Mouse (Mus musculus) urinary bladder, postnatal 14 days (tissue): ENCODE measurements around the gene Arhgap18.
"Not testable (repeated sequence)": the region's sequence is repeated elsewhere in the genome, so short reads cannot be mapped to it uniquely, and the experiment has no call there.

Source experiments
- DNase-seq: peaks from one replicate; pipeline ENCODE4 v3.0.0; 2021; ENCODE audit warnings: low spot score

Gene Arhgap18

DNA sequence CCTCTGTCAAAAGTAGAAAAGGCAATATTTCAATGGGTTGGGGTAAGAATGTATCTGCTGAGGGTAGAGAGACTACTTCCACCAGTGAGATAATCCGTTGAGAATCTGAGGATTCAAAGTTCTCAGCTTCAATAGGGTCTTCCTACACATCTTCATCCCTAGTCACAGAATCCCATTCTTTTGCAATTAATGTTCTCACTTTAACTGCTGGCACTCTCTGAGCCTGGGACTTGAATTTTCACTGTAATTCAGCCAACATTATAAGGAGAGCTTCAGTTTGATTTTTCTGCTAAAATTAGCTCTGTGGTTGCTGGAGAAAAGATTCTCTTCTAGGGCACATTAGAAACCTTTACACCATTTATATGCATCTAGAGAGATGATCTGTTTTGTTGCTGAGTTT is 150.6 kb downstream of the Arhgap18 start:
- DNase-seq, result no peak

DNA sequence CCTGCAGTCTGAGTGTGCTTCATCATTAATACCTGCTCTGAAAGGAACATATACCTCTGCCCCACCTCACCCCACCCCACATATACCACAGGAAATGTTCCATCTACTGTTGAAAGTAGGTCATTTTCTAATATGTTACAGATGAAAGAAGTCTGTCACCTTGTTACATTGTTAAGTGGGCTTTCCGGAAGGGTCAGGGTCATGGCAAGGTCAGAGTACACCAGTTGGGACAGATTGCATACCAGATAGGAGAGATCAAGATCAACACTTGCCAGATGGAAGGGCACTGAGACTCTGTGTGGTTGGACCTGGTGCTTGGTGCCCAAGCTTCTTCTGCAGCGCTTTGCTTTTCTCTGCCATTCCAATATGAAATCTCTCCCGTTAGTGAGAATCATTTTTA is 158.0 kb downstream of the Arhgap18 start:
- no peak for DNase-seq

DNA sequence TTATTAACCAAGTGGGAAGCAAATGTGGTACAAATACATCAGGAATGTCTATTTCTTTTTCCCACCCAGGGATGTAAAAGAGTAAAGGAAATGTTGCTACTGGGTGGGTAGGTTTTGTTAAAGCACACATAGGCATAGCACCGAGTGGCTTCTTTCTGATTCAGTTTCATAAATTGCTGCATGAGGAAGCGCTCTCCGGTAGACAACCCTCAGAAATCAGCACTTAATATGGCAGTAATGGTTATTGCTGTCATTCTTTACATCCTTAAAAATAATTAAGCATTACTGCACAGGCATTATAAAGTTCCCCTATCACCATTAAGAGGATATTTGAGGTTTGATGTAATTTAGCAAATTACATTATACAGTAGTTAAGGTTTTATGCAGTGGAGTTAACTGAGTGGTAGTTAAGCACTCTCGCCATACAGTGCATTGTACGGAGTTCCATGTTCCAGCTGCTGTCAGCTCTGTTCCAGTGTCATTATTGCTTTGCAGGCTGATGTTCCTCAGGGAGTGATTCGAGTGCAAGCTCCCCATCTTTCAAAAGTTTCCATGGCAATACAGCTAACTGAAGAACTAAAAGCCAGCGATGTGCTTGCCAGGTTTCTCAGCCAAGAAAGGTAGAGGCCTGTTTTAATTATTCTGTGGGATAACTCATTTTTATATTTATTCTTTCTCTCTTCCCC is 159.0 kb downstream of the Arhgap18 start:
- no peak for DNase-seq

DNA sequence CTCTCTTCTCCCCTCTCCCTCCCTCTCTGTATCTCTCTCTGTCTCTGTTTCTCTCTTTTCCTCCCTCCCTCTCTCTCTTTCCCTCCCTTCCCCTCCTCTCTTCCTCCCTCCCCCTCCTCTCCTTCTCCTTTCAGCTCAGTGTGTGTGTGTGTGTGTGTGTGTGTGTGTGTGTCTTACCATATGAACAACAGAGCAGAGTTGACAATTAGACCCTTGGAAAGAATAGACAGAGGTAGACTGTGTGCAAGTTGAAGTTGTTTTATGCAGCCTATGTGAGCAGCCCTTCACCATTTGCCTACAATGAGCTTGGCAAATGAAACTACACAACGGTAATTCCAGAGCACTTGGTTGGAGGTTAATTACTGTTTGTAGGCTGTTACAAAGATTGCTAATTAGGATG is 159.6 kb downstream of the Arhgap18 start:
- DNase-seq, result no peak

DNA sequence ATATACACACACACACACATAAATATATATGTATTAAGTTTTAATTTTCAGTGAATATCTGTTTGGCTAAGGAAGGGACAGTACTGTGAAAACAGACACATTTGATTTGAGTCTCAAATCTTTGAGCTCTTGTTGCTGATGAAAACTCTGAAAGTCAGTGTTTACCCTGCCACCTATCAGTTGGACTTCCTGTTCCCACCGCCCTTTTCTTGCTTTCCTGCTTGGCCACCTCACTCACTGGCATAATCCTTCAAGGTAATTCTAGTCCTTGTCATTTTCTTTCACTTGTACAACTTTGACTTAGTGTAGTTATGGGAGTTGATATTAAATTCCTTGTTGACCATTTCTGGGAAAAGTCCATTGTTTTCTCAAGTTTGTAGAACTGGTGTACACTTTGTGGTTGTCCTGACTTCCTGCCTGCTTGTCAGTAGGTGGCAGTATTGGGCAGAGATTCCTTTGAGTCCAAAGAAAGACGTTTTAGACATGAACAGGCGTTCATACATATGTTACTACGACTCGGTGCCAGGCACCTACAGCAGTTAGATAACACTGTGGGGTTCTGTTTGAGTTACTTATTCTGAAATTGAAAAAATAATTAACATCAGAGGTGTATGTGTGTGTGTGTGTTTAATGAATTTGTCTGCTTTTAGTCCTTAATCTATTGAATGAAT is 166.2 kb downstream of the Arhgap18 start:
- peak; percentile 38 for DNase-seq

DNA sequence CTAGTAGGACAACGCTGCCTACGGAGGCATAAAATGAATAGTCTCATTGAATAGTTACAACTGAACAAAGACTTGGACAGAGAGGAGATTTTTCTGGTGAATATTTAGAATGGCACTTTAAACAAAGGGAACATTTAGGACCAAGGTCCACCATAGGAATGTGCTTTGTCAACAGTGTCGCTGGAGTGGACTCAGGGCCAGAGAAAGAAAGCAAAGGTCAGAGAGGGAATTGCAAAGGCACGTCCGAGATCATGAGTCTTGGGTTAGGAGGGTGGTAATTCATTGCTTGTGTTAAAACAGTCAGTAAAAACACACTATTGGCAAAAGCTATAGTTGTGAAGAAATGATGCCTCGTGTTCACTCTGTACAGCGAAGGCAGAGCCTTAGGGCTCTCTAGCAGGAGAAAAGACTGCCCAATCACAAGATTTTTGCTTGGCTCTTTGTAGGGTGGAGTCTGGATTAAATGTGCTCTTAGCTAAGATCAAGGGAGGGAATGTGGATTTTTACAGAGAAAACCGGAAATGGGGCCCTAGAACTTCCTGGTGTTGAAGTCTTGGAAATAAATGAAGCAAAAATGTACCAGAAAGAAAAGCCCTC is 167.3 kb downstream of the Arhgap18 start:
- DNase-seq, result no peak

DNA sequence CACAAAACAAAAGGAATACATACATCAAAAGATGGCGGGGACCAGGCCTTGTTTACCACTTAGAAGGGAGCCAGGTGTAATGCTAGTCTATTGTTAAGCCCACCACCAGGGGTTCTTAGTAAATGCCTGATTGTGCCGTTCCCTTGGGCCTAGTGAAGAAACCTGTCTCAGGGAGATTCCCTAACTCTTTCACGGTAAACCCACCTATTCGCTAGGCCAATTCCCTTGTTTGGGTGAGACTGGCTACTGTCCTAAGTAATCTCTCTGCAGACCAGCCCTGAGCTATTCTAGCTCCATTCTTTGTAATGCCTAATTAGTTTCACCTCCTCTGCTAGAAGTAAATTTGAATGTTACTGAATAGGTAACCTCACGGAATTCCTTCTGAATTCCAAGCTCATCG is 182.8 kb downstream of the Arhgap18 start:
- DNase-seq, result not testable (repeated sequence)

DNA sequence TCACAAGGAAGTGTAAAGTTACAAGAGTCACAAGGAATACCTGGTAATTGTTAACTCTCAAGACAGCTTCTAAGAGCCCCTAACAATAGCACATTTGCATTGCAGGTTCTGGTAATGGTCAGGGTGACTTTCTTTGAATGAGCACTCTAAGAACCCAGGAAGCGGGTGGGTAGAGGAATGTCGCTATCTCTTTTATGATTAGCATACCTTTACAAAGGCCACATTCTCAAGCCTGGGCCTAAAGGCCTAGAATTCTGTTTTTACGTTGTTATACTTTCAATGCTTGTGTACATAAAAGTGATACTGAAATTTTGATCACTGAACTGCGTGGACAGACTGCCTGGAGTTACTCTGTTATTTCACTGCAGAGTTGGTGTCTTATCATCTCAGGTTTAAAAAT is 185.2 kb downstream of the Arhgap18 start:
- not testable (repeated sequence) for DNase-seq

DNA sequence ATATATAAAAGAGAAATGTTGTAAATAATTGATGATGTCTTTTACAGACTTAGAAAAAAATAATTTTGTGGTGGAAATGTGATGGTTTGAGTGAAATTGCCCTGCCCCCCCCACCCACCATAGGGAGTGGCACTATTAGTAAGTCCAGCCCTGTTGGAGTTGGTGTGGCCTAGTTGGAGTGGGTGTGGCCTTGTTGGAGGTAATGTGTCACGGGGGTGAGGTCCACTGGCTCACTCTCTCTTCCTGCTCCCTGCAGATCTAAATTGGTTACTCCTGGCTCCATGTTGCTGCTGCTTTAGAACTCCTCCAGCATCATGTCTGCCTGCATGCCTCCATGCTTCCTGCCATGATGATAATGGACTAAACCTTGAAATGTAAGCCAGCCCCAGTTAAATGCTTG is 186.3 kb downstream of the Arhgap18 start:
- no peak for DNase-seq

DNA sequence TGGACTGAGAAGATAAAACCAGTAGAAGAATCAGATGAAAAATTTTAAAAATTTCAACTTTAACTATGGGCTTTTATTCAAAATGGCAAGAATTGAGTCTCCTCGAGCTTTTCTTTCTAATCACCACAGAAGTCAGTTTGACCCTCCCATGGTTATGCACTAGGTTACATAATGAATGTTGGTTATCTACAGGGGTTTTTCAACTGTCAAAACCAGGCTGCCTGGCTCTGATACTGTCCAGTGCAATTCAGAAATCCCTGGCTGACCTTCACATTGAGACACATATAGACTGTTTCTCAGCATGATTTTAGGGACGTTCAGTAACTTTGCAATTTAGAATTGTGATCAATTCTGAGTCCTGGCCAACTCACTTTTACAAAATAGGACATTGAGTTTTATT is 195.1 kb downstream of the Arhgap18 start:
- DNase-seq, result no peak

DNA sequence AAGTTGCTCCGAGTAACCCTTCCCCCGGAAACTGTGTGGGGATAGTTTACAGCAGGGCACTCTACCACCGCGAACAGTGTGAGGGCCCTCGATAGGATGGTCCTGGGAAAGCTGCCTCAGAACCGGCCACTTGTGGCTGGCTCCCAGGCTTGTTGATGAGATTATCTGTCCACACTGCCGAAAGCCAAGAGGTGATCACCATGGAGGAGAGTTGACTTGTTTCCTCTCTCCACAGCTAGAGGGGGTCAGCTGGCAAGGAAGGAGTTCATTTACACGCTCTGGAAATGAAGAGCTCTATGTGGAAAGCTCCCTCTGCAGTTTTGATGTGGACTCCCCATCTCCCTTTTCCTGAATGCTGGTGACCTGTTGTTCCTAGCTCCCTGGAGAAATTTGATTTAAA is 196.4 kb downstream of the Arhgap18 start:
- DNase-seq, result no peak

DNA sequence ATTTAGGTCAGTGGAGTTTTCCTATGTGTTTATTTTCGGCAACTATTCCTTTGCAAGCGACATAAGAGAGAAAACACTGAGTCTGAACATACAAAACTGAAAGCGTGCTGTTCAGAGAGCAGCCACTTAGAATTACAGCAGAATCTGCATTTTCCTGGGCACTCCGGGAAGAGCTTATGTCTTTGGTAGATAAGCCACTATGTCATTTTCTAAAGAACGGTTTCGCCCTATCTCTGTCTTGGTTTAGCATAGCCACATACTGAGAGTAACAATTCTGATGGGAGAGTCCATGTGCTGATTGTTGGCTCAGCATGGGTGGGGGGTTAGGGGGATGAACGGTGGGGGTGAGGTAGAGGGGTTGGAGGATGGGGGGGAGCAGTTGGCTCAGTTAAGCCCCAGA is 197.2 kb downstream of the Arhgap18 start:
- DNase-seq, result no peak

DNA sequence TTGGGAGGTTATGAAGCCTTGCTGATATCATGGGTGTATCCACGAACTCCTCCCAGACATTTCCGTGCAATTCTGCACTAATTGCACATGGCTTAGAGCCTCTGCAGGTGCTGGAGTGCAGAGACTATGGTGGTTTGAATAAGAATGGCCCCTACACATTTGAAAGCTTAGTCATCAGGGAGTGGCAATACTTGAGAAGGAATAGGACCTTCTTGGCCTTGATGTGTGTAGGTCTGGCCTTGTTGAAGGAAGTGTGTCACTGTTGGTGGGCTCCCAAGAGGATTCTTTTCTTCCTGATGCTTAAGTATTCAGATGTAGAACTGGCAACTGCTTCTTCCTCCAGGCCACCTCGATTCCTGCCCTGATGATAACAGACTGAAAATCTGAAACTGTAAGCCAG is 205.3 kb downstream of the Arhgap18 start:
- no peak for DNase-seq
